Mouse (Mus musculus) T-cell, adult 2 months (primary cell): ENCODE results near the gene Surf2.

Experiments
- DNase-seq: peaks from one replicate; pipeline ENCODE4 v3.0.0; 2022; ENCODE audit warnings: low spot score

The Surf2 gene

GRCm38 (mm10) chr2:26914148-26914941 is 1.8 kb upstream of the Surf2 start:
- DNase-seq: no peak

GRCm38 (mm10) chr2:26916738-26917137 is 571 bp downstream of the Surf2 start:
- DNase-seq: no peak

GRCm38 (mm10) chr2:26919684-26920083 is 3.5 kb downstream of the Surf2 start:
- no peak for DNase-seq

GRCm38 (mm10) chr2:26920190-26920855 is 4.2 kb downstream of the Surf2 start:
- DNase-seq: no peak

GRCm38 (mm10) chr2:26921784-26922183 is 5.6 kb downstream of the Surf2 start:
- DNase-seq: no peak

- no peak for DNase-seq
Measured at GRCm38 (mm10) chr2:26927745-26928476, 11.7 kb downstream of the Surf2 start.

GRCm38 (mm10) chr2:26930390-26930789 is 14.2 kb downstream of the Surf2 start:
- DNase-seq: peak; percentile 73

- peak; percentile 23 for DNase-seq
Measured at GRCm38 (mm10) chr2:26932473-26933303, 16.5 kb downstream of the Surf2 start.

- DNase-seq: peak; percentile 92
Measured at GRCm38 (mm10) chr2:26933304-26934055, 17.3 kb downstream of the Surf2 start, which contains the start of the genes Surf4 and Stkld1. TSS of gene Surf4 (minus strand) at chr2:26933928. TSS of gene Stkld1 (plus strand) at chr2:26934047.

- peak; percentile 31 for DNase-seq
Measured at GRCm38 (mm10) chr2:26935286-26935685, 19.1 kb downstream of the Surf2 start.

- peak; percentile 44 for DNase-seq
Measured at GRCm38 (mm10) chr2:26936425-26936824, 20.3 kb downstream of the Surf2 start.

- no peak for DNase-seq
Measured at GRCm38 (mm10) chr2:26941539-26941938, 25.4 kb downstream of the Surf2 start.

- no peak for DNase-seq
Measured at GRCm38 (mm10) chr2:26943253-26943652, 27.1 kb downstream of the Surf2 start.

GRCm38 (mm10) chr2:26950411-26950810 is 34.2 kb downstream of the Surf2 start:
- DNase-seq: no peak

- DNase-seq: no peak
Measured at GRCm38 (mm10) chr2:26951346-26951905, 35.3 kb downstream of the Surf2 start.

GRCm38 (mm10) chr2:26952193-26952592 is 36.0 kb downstream of the Surf2 start:
- DNase-seq: no peak

GRCm38 (mm10) chr2:26952866-26953265 is 36.7 kb downstream of the Surf2 start:
- DNase-seq: no peak

- no peak for DNase-seq
Measured at GRCm38 (mm10) chr2:26954735-26955395, 38.7 kb downstream of the Surf2 start.

- no peak for DNase-seq
Measured at GRCm38 (mm10) chr2:26956811-26957487, 40.8 kb downstream of the Surf2 start.

- no peak for DNase-seq
Measured at GRCm38 (mm10) chr2:26957488-26957859, 41.3 kb downstream of the Surf2 start.
